Mouse (Mus musculus): ENCODE measurements at regions not wholly inside any gene's neighbourhood (a gene's known extent, or its start where the extent isn't known, plus 50 kb on each side); places are given as distances from the start of the nearest gene placed in this dataset.

DNA sequence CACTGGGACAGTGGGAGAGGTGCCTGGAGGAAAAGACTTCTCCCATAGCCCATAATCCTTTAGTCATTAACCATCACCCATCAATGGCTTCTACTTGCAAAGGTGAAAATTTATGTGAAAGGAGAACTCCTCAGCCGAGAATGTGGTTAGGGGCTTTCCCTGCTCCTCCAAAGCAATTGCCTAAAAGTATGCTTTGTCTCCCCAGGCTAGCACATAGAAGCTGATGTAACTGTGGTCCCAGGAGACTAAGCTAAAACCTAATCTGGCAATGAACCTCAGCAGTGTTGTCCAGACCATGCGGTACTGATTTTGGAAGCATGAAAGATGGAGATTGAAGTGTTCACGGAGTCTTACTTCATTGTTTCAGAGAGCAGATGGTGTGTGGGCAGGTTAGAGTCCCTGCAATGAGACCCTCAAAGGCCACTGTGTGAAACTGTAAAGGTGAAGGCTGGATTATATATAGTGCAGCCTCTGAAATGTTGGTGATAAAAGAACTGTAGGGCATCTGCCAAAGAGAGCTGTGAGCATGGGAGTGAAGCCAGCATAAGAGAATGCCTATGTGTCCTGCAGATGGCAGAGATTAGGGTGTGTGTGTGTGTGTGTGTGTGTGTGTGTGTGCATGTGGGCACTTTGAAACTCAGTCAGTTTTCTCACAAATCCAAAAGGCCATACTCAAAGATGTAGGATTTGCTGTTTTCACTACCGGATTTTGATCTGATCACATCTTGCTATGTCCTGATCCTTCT lies 289.6 kb upstream of the Fermt1 start:
- no peak for DNase-seq

GRCm38 (mm10) chr2:133252131-133252530 lies 299.8 kb upstream of the Bmp2 start:
- DNase-seq, result no peak

GRCm38 (mm10) chr2:133274424-133274823 lies 277.5 kb upstream of the Bmp2 start:
- DNase-seq, result no peak

DNA sequence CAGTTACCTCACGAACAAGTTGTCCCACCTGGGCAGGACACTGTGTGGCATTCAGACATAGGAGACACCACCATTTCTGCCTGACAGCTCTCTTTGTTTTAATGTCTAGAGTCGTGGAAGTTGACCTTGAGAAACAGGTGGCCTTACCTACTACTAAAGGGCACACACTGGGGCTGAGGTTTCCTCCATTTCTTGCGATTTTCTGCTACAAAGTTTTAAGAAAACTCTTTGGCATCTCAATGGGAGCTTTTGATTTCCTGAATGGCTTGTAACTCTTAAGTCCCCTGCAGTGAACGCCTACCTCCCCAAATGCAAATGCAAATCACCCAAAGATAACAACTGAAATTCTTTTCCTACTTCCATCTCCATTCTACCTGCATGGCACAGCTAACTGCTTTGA lies 273.4 kb upstream of the Bmp2 start:
- no peak for DNase-seq

- no peak for DNase-seq
Measured at GRCm38 (mm10) chr2:133279275-133279674, 272.7 kb upstream of the Bmp2 start.

DNA sequence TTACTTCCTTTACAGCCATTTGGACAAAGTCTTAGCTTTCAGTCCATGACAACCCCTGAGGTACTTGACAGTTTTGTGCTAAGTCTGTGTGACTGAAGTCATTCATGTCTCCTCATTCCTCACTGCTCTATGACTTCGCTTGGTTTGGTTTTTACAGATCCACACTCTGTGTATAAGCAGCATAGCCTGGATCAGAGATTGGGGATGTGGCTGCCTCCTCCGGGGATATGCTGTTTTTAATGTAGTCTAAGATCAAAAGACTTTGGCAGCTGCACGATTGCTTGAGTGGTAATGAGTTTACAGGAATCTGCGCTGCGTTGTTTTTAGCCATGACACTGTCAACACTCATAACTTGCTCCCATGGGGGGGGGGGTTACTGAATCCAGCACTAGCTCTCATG lies 269.3 kb upstream of the Bmp2 start:
- no peak for DNase-seq

DNA sequence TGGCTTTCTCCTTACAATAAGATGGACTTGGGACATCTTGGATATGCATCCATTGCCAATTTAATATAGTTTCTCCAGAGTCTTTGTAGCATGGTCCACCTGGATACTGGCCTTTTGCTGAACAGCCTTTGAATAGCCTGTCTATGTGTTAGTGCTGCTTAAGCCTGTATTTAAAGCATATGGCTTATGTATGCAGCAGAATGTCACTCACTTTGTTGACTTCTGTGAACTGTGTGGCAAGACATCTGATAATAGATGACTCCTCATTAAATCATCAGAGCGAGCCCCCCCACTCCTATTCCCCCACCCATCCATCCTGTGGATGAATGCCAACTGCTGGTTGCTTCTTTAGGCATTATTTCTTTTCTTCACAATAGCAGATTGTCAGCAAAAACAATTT lies 268.2 kb upstream of the Bmp2 start:
- DNase-seq, result no peak

DNA sequence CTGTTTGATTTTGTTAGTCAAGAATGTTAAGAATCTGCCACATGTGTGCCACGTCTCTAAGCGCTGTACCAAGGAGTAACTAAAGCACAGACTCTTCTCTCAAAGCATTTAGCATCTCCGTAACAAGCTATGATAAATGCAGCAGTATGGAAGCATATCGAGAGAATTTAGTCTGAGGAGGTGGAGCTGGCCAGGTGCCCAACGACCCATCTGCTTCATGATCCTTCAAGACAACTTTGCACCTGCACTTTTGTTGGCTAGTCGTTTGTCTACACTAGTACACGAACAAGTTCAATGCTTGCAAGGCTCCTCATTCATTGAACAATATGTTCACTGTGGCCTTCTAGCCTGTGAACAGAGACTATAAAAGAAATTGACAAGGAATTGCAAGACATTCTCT lies 257.8 kb upstream of the Bmp2 start:
- DNase-seq, result no peak

DNA sequence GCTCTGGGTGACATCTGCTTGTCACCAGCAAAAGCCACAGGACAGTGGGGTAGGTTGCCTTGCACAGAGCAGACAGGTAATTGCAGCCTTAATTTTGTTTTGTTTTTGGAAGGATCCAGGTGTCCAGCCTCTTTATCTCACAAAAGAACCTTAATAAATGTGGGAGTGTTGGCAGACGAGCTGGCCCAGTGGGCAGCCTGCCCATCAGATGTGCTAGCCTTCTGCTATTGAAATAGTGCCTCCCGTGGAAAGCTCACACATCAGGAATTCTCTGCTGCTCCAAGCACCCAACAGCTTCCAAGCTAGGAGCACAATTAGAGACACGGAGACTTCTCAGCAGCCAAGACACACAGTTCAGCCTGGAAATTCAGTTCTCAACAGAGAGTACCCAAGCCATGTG lies 246.0 kb upstream of the Bmp2 start:
- DNase-seq, result no peak

DNA sequence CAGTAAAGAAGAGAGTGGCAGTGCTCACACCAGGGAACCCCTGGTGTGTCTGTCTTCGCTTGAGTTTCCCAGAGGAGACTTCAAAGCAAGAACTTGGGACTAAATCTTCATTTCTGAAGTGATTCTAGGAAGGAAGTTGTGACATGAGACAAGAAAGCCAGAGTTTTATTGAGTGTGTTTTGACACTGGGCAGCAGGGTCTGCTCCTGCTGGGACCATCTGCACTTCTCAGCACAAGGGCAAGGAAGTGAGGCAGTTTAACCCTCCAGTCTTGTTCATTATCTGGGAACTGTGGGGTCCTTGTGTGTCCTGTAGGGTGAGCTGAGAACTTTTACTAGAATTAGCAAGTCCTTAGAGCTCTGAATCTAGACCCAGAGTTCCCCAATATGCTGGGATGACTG lies 241.0 kb upstream of the Bmp2 start:
- DNase-seq, result no peak

DNA sequence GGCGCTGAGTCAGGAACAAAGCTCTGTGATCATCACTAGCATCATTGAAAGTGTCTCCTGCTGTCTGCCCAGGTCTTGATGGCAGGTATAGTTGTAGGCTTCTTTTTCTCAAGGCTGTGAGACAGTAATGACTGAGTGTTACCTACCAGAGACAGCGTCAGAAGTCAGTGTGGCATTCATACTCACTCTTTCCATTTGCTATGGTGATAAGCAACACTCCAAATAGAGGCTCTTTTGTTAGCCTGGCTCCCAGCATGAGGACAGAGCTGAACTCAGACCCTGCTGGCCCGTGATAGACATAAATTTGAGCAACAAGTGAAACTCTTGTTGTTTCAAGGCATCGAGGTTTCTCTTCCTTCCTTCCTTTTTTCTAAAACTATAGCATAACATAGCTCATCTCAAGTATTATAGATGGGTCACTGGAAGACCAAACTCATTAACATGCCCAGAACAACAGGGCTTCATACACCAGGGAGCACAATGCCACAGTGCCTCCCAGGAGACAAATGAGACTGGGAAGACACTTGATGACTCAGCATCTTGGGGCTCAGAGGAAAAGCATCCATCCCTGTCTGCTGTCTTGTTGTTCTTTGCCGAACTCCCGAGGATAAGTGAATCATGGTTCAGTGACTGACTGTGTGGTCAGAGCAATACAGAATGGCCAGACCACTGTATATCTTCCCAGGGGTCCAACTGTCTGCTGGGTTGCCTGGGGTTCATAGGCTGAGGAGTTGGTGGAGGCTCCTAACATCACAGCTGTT lies 225.5 kb upstream of the Bmp2 start:
- DNase-seq, result no peak

GRCm38 (mm10) chr2:133327653-133328052 lies 224.3 kb upstream of the Bmp2 start:
- no peak for DNase-seq

DNA sequence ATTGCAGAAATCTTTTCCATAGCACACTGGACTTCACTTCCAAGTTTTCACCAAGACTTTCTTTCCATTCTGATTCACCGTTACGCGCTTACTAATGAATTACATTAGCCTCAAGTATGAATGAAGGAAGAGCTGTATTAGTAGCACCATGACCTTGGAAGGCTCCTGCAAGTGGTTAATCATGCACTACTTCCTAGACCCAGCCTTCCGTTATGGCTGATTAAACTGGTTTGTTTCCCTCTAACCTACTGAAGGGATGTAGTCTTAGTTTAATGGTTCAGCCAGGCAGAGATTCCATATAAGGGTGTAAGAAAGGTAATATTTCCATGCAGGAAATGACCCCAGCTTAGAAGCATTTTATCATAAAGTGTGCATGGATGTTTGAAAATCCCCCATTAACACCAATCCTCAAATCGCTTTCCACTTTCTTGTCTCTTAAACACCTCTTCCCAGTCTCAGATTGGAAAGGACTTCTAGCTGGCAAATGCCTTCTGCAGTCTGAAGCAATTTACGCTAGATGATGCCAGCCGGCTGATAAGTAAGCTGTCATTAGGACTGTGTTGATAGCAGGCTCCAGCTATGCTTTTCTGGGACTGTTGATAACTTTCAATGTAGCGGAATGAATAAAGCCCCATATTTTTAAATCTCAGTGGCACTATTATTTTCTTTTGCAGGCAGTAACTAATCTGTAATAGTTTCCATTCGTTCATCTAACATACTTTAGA lies 215.6 kb upstream of the Bmp2 start:
- DNase-seq, result no peak

GRCm38 (mm10) chr2:133338150-133338549 lies 213.8 kb upstream of the Bmp2 start:
- no peak for DNase-seq

GRCm38 (mm10) chr2:133341352-133341751 lies 210.6 kb upstream of the Bmp2 start:
- DNase-seq, result no peak

GRCm38 (mm10) chr2:133345964-133346788 lies 205.8 kb upstream of the Bmp2 start:
- no peak for DNase-seq

DNA sequence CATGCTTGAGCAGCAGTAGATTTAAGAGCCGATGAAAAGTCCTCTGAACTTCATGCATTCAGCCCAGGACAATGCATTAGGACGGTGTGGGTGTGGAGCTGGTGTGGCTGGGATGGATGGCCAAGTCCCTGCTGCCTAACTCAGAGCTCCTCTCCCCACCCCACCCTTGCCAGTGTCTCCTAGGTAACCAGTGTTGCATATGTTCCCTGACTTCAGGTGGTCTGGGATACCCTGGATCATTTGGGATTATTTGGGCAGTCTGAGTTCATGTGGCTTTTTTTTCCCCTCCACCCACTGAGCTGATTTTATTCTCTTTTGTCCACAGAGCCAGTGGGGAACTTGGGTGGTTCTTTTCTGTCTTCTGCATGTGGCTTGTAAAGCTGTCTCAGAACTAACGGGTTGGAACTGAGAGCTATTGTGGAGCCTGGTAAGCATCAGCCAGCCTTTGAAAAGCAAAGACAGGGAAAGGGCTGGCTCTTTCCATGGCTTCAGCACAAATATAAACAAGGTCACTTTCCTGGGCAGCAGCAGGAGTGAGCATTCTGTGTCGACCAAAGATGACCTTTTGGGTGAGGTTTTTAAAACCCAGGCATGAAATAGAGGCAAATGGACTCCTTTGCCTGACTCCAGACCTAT lies 205.1 kb upstream of the Bmp2 start:
- DNase-seq, result no peak

DNA sequence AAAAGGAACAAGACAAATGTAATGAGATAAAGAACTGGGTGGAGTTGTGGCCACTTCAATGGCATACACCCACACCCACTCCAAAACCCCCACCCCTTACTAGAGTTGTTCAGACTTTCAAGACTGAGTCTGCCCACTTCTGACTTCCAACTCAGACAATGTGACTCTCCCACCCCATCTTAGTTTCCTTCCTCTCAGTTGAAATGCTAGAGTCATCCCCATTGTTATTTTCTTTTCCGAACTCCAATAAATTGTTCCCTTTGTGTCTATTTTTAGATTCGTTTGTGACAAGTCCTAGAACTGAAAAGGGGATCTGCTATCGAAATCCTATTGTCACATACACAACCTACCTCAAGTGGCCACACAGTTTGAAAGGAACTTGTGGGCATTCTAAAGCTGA lies 200.7 kb upstream of the Bmp2 start:
- DNase-seq, result no peak

DNA sequence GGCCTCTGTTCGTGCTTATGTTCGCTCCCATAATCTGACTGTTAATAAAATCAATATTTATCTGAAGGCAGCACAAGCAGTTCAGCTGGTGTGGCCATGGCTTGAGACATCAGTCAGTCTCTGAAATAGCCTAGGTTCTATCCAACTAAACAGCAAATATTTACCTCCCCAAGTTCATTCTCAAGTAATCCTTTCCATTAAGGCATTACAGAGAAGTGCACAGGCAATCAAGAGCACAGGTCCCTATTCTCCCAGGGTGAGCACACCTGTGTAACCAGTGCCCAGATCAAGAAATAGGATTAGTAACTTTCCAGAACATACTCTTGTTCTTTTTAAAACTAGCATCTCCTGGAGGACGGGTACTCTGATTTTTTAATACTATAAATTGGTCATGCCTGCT lies 199.2 kb upstream of the Bmp2 start:
- DNase-seq, result no peak

DNA sequence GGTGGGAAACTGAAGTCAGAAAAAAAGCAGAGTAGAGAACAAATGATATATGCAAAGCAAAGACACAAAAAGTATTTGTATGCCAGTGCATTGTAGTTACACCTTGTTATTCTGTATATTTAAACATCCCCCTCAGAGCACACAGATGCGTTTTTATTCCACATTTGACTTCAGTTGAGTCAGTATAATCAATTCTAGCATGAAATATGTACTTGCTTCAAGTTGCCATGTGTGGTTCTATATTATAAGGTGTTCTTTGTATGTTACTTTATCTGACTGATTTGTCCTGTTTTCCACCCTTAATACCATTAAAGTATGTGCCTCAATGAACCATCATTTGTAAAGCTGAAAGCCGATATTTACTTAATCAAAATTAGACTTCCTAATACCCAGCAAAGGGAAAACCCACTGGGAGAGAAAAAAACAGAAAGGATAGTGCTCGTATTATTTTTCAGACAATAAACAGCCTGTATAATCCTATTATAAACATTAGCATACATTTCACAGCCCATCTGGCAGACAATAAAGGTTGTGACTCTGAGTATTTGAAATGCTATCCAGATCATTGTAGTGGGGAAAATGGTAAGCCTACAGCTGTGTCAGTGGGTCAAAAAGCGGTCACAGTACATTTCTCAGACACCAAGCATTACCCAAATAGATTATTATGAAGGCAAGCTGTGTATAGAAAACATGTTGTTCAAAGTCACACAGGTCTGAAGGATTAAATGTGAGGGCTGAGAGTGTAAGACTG lies 189.1 kb upstream of the Bmp2 start:
- DNase-seq, result no peak

GRCm38 (mm10) chr2:133371490-133372215 lies 180.3 kb upstream of the Bmp2 start:
- DNase-seq, result no peak

Measured in thymus, postnatal 14 days (tissue).